In genomic region chr7:137924464-137925167, GRCm38 (mm10) we compare ENCODE assay signal across 7 mouse cellular contexts.
DNase-seq lines count a peak whose midpoint lies in the region; ATAC-seq and TF ChIP-seq lines count a peak whose summit lies in the region.

No protein-coding gene starts in this region.

- peak; percentile 27 for DNase-seq in neural tube, embryonic 11.5 days (ENCODE audit: low spot score)
- DNase-seq in cerebellum, adult 9-10 months: peak; percentile 35
- peak; percentile 26 to 37 for DNase-seq in heart, adult 18-20 months
- DNase-seq in layer of hippocampus, adult 2 months (ENCODE audit: low spot score in 2 of 2): peak; percentile 55 to 70
- peak; percentile 51 for DNase-seq in mesoderm, embryonic 11.5 days (ENCODE audit: low read depth, low spot score)

- no peak overlapping the region for H3K4me2 ChIP-seq in neural tube, embryonic 11.5 days (ENCODE audit: low read depth)
- no peak overlapping the region for H3K4me2 ChIP-seq in neural tube, embryonic 15.5 days

- no peaks in the 10 kb centered on the region for H3K27me3 ChIP-seq in neural tube, embryonic 11.5 days (ENCODE audit: control insufficient read depth, insufficient read depth, low read length)
- H3K27me3 ChIP-seq in neural tube, embryonic 15.5 days (replicated peaks): no peaks in the 10 kb centered on the region

- no peak for ATAC-seq in neural tube, embryonic 11.5 days (ENCODE audit: insufficient read depth, low FRiP score, low TSS enrichment)
- no peak for ATAC-seq in neural tube, embryonic 15.5 days (ENCODE audit: low FRiP score)
- no peak for ATAC-seq in monocyte, adult 5-6 weeks (replicated peaks; ENCODE audit: insufficient number of reproducible peaks, low FRiP score, low TSS enrichment, poor library complexity, severe bottlenecking)

- H3K4me1 ChIP-seq in neural tube, embryonic 11.5 days (ENCODE audit: control insufficient read depth, insufficient read depth, low read length): no peaks in the 10 kb centered on the region
- peaks cover 8% of the 10 kb centered on the region for H3K4me1 ChIP-seq in neural tube, embryonic 15.5 days

- H3K4me3 ChIP-seq in neural tube, embryonic 11.5 days (ENCODE audit: low read depth, low read length): no peak overlapping the region
- H3K4me3 ChIP-seq in neural tube, embryonic 15.5 days (replicated peaks): no peak overlapping the region
- H3K4me3 ChIP-seq in layer of hippocampus, adult 2 months: no peak overlapping the region; the same call in 1 of the 2 replicates

- no peak overlapping the region for H3K9ac ChIP-seq in neural tube, embryonic 11.5 days (ENCODE audit: low read length)
- H3K9ac ChIP-seq in neural tube, embryonic 15.5 days (replicated peaks): no peak overlapping the region

- no peak for TF ChIP-seq CTCF in layer of hippocampus, adult 2 months (conservative IDR thresholded peaks at IDR 0.05)

- no peaks in the 10 kb centered on the region for H3K9me3 ChIP-seq in neural tube, embryonic 11.5 days (ENCODE audit: control insufficient read depth, low read length)
- H3K9me3 ChIP-seq in neural tube, embryonic 15.5 days (replicated peaks): no peaks in the 10 kb centered on the region

- no peak overlapping the region for H3K27ac ChIP-seq in neural tube, embryonic 11.5 days (ENCODE audit: low read depth, low read length)
- no peak overlapping the region for H3K27ac ChIP-seq in neural tube, embryonic 15.5 days (replicated peaks)
- no peak overlapping the region for H3K27ac ChIP-seq in layer of hippocampus, adult 2 months

- H3K36me3 ChIP-seq in neural tube, embryonic 11.5 days (ENCODE audit: control insufficient read depth, insufficient read depth, low read length): no peaks in the 10 kb centered on the region
- no peaks in the 10 kb centered on the region for H3K36me3 ChIP-seq in neural tube, embryonic 15.5 days

- 80% methylated on average over 7 of the region's 7 CpGs for WGBS in neural tube, embryonic 11.5 days
- WGBS in neural tube, embryonic 15.5 days: 62% methylated on average over 7 of the region's 7 CpGs
